Mouse (Mus musculus): ENCODE measurements around the gene Olfr202.
"Not testable (repeated sequence)": the region's sequence is repeated elsewhere in the genome, so short reads cannot be mapped to it uniquely, and the experiment has no call there.

The Olfr202 gene

DNA sequence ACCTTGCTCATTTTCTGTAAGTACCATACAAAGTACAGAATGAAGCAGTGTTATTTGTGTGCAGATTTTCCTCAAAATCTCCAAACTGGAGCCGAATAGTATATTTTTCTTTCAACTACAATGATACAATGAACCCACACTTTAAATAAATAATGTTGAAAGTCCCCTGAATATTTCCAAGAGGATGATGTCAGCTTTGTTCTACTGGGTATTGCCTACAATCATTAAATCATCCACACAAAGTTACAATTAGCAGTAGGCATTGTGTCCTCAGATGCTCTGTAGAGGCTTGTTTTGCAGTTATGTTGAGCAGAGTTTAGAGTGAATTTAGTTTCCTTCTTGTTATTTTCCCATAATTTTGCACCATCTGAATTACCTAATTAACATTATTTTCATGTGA lies at the start of gene Olfr202:
Gene Olfr202, minus strand, starts transcription at position 101 of the 400 bp plus-strand sequence.
- no peak for DNase-seq (ENCODE audit: low spot score)

DNA sequence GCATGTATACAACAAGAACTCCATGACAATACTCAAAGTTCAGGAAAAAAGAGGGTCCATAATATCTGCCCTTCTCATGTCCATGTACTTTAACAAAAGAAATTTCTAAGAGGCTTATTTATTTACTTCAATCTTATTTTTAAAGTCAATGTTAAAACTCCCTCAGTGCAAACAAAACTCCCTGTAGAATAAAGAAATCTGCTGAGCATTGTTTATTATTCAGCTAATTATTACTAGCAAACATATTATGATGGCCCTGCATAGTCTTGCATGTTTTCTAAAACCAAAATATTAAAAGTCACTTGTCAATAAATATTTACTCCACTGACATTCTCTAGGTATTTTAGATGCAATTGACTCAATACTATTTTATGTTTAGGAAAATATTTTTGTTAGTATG lies 44.4 kb upstream of the Olfr202 start, which contains the start of gene Olfr205:
Gene Olfr205, minus strand, starts transcription at position 101 of the 400 bp plus-strand sequence.
- no peak for DNase-seq (ENCODE audit: low spot score)

- not testable (repeated sequence) for DNase-seq (ENCODE audit: low spot score)
Observed at GRCm38 (mm10) chr16:59323262-59323661, 36.7 kb upstream of the Olfr202 start.

DNA sequence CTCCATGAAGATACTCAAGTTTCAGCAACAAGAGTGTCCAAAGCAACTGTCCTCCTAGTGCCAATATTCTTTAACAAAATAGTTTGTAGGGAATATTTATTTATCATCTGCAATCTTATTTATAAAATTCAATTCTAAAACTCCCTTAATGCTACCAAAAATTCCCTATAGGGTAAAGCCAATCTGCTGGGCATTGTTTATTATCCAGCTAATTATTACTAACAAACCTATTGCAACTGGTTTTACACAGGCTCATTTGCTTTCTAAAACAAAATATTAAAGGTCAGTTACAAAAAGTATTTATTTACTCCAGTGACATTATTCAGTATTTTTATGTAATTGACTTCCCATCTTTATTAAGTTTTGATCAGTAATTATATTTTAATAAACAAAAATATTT lies 31.6 kb upstream of the Olfr202 start, which contains the start of gene Olfr204:
Gene Olfr204, minus strand, starts transcription at position 101 of the 400 bp plus-strand sequence.
- no peak for DNase-seq (ENCODE audit: low spot score)

DNA sequence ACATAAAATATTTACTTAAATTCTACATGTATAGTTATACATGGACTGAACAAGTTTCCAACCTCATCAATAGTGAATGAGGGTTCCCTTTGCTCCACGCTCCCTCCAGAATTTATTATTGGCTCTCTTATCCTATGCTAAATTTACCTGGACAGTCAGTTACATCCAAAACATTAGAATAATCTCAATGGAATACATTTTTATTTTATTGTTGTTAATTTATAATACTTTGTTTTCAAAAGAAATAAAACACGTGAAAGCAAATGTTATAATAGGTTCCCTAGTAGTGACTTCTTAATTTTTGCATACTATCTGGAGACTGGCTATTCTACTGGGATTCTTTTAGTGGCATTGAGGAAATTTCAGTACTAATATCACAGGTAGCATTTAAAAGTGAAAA lies 12.0 kb upstream of the Olfr202 start, which contains the start of gene Olfr203:
Gene Olfr203, plus strand, starts transcription at position 301 of the 400 bp plus-strand sequence.
- DNase-seq (ENCODE audit: low spot score), result no peak

DNA sequence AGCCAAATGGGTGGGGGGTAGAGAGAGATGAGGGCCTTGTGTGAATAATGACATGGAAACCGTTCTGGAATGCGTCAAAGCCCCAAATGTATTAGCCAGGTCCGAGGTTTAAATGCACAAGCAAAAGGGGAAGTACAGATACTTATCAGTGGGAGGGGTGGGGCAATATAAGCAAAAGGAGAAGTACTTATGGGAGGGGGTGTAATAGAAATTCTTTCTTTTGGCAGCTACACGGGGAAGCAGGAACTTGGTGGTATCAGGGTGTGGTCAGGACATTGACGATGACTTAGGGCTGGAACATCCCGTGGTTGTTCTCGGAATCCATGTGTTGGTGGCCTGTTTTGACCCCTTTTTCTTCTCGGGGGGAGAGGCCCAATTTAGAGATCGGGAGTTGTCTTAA lies 983 bp upstream of the Olfr202 start:
- DNase-seq (ENCODE audit: low spot score), result not testable (repeated sequence)

- no peak for DNase-seq (ENCODE audit: low spot score)
Observed at GRCm38 (mm10) chr16:59283476-59283875, 3.1 kb downstream of the Olfr202 start.

DNA sequence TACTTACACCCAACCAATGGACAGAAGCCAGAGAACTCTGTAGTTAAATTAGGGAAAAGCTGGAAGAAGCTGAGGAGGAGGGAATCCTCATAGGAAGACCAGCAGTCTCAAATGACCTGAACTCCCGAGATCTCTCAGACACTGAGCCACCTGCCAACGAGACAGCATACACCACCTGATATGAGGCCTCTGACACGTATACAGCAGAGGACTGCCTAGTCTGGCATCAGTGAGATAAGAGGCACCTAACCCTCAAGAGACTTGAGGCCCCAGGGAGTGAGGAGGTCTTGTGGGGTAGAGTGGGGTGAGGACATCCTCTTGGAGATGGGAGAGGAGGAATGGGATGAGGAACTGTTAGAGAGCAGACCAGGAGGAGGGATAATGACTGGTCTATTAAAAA lies 6.1 kb downstream of the Olfr202 start:
- DNase-seq (ENCODE audit: low spot score), result no peak

GRCm38 (mm10) chr16:59272532-59272931 lies 14.1 kb downstream of the Olfr202 start, which contains the start of gene Olfr201:
TSS of gene Olfr201 (minus strand) at chr16:59272632.
- not testable (repeated sequence) for DNase-seq (ENCODE audit: low spot score)

DNA sequence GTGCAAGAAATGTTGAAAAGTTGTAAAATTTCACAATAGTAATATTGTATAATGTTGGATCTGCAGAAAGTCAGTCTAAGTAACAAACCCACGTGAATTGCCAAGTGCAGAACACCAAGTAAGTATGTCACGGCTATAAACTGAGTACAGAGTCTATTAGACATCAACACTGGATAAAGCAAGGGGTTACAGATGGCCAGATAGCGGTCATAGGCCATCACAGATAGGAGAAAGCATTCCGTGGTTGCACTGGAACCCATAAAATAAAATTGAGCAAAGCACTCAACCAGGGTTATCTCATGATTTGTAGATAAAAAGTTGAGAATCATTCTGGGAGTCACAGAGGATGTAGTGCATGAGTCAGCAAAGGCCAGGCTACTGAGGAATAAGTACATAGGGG lies 17.5 kb downstream of the Olfr202 start:
- DNase-seq (ENCODE audit: low spot score), result not testable (repeated sequence)

DNA sequence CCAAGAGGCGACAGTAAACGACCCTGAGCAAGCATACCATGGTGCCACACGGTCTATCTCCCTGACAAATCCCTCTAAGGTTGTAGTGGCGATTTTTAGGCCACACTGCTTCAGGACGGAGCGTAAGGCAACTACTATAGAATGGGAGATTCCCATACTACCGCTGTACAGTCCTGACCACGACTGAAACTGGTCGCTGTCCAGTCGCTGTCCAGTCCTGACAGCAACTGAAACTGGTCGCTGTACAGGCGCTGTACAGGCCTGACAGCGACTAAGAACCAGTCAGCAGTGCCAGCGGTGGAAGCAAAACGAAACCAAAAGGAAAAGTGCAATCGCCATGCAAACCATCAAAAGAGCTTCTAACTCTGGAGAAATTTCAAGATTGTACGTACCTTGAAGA lies 36.9 kb downstream of the Olfr202 start:
- DNase-seq (ENCODE audit: low spot score), result peak; percentile 6

Data from yolk sac, embryonic 10.5 days (tissue).